Mouse (Mus musculus) brown adipose tissue, adult 24 weeks (tissue): Measurements from ENCODE around the gene Disp1. TPM values are rescaled to one million over a fixed set of nuclear protein-coding genes. Genes with fewer than 3 reads are reported as not detected.
A peak's percentile ranks its signal among the peaks of the same experiment; 100 is the strongest.

ENCODE experiments used
- H3K27ac ChIP-seq: fragments of 200-500 bp; replicated peaks from 2 replicates; pipeline ENCODE4 v1.5.1; 2012; ENCODE audit warnings: low read depth, mild to moderate bottlenecking, low read length
- H3K4me1 ChIP-seq: fragments of 200-500 bp; 2 replicates; pipeline ENCODE4 v1.6.1; 2012; ENCODE audit warnings: low read length, mixed read lengths; ENCODE audit not compliant: control insufficient read depth, insufficient read depth, insufficient read length
- H3K4me3 ChIP-seq: fragments of 200-500 bp; 2 replicates; pipeline ENCODE4 v1.5.1; 2012; ENCODE audit warnings: low read depth, mild to moderate bottlenecking, low read length, moderate library complexity; ENCODE audit not compliant: insufficient read depth
- polyA plus RNA-seq: library from polyadenylated mRNA; stranded (reverse); fragments of >200 nt; gene quantifications from 2 replicates; pipeline ENCODE4 v1.2.4, GENCODE M21; 2012; ENCODE audit not compliant: missing spikeins, insufficient read depth, insufficient read length

Gene Disp1
- polyA plus RNA-seq, 1 experiment = 8.8 TPM

- Histone ChIP-seq H3K4me3 (no peak overlapping the region), H3K4me1 (peaks cover 8% of the 10 kb centered on the region), H3K27ac (no peak overlapping the region)
Observed at GRCm38 (mm10) chr1:183043161-183043812, 178.0 kb downstream of the Disp1 start.

DNA sequence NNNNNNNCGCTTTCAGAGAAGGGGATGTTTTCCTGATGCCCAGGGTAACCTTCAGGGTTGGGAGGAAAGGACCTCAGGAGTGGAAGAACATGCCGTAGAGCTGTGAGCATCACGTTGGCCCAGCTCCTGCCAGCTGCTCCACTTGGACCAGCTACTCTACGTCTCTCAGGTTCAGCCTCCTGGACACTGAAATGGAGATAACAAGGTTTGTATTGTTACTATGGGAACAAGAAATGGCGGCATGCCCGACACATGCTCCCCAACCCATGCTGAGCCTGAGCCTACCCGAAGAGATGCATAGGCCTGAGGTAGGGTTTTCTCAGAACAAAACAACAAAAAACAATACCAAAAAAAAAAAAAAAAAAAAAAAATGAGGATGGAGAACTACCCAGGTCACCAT lies 179.6 kb downstream of the Disp1 start:
- Histone ChIP-seq H3K4me3 (no peak overlapping the region), H3K4me1 (peaks cover 8% of the 10 kb centered on the region), H3K27ac (0 out of 2 replicates have a peak overlapping the region, but pooled peaks have one; percentile 28)

- Histone ChIP-seq H3K27ac (no peak overlapping the region; the same call in 1 of the 2 replicates), H3K4me1 (peaks cover 8% of the 10 kb centered on the region), H3K4me3 (no peak overlapping the region)
Observed at GRCm38 (mm10) chr1:183040847-183041382, 180.4 kb downstream of the Disp1 start.

- Histone ChIP-seq H3K27ac (no peak overlapping the region; the same call in 1 of the 2 replicates), H3K4me1 (peaks cover 8% of the 10 kb centered on the region), H3K4me3 (no peak overlapping the region)
Observed at GRCm38 (mm10) chr1:183039881-183040708, 181.2 kb downstream of the Disp1 start.

- peaks cover 8% of the 10 kb centered on the region for H3K4me1 ChIP-seq
- H3K27ac ChIP-seq = no peak overlapping the region
- H3K4me3 ChIP-seq = no peak overlapping the region
Observed at GRCm38 (mm10) chr1:183039404-183039803, 181.9 kb downstream of the Disp1 start.

Other genes with a start within 250 kb of the Disp1 start
- gene Aida, start 75.1 kb upstream of the Disp1 start, polyA plus RNA-seq = 30.0 and 35.5 TPM in 2 replicates
- gene Brox, start 75.7 kb upstream of the Disp1 start, polyA plus RNA-seq = 22.6 TPM in 2 replicates
- gene Mia3, start 148.0 kb upstream of the Disp1 start, polyA plus RNA-seq = 58.5 and 69.1 TPM in 2 replicates
- gene Taf1a, start 167.5 kb upstream of the Disp1 start, polyA plus RNA-seq = 4.2 and 7.3 TPM in 2 replicates
- not detected in 2 replicates for gene Hhipl2, start 196.7 kb upstream of the Disp1 start, polyA plus RNA-seq